Mouse (Mus musculus): Measurements from ENCODE around the gene Uhrf1bp1l. TPM values are rescaled to one million over a fixed set of nuclear protein-coding genes. Genes with fewer than 3 reads are reported as not detected.
A peak's percentile ranks its signal among the peaks of the same experiment; 100 is the strongest.

Uhrf1bp1l gene
- polyA plus RNA-seq, 1 experiment from 2014 or later, result 26.3 TPM

DNA sequence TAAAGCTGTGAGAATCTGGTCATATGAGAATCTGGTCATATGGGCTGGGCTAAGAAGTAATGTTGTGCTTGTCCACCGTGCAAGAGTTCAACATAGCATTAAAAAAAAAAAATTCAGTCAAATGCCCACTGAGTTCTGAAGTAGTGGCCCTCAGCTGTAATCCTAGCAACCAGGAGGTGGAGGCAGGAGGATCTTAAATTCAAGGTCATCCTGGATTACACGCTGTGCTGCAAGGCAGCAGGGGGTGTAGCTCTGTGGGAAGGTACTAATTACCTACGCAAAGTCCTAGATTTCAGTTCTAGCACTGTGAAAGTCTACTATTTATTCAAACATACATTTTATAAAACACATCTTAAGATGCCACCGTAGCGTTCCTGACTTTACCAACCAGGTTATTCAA lies 13.4 kb upstream of the Uhrf1bp1l start:
- H3K27ac ChIP-seq, result 0 out of 2 replicates have a peak overlapping the region, but pooled peaks have one; percentile 48
- H3K9me3 ChIP-seq, result no peaks in the 10 kb centered on the region
- peak overlapping the region; percentile 72 for H3K9ac ChIP-seq
- no peaks in the 10 kb centered on the region for H3K27me3 ChIP-seq
- peak overlapping the region; percentile 72 for H3K4me2 ChIP-seq (replicated peaks)
- no peak for ATAC-seq (ENCODE audit: low FRiP score, low read depth)
- whole genome bisulfite sequencing, result 13% methylated on average over 5 of the region's 5 CpGs
- H3K4me3 ChIP-seq, result peak overlapping the region; percentile 69
- H3K4me1 ChIP-seq, result peaks cover 15% of the 10 kb centered on the region
- H3K36me3 ChIP-seq, result peaks cover 6% of the 10 kb centered on the region

DNA sequence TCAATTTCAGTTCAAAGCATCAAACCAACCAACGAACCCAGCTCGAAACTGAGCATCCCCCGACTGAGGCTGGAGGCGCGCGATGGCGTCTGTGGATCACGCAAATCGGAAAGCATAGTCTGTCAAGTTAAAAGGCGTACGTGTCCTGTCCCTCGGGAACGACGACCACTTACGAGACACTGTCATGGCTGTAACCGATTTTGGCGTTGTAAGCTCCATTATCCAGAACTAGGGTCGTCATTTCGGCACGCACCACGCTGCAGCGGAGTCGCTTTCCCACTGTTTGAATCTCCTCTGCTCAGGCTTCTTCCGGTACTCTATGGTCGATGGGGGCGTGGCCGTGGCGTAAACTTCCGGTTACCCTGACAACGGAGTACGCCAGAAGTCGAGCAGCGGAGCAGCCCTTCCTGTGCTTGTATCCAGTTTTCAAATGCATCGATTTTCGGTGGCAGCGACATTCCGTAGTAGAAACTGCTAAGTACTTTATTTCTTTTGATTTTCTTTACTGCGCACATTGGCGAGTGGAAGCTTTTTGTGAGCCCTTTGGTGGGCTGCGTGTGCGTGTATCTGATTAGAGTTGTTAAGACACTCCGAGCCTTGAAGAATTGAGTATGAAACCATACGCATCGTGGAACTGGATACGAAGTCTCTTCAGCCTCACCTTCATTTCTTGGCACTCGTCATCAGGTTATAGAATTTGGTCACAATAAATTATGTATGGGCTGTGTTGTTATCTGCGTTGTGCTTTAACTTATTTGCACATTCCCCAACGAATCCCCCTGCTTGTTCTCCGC lies 12.6 kb upstream of the Uhrf1bp1l start, which contains the start of gene Actr6:
Actr6 (minus strand) TSS at position 295 of the 794 bp plus-strand sequence.
- peak; percentile 99 for ATAC-seq (ENCODE audit: low FRiP score, low read depth)

DNA sequence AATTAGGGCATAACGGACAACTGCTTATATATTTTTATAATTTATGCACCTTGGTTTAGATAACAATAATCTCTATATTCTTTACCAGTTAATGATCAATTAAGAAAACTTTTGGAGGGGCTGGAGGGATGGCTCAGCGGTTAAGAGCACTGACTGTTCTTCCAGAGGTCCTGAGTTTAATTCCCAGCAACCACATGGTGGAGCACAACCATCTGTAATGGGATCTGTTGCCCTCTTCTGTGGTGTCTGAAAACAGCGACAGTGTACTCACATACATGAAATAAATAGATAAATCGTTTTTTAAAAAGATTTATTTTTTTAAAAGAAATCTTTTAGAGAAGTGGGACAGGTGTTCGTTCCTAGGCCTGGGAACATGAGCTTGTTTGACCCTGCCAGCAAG lies 7.7 kb upstream of the Uhrf1bp1l start:
- no peak overlapping the region for H3K4me3 ChIP-seq
- H3K27ac ChIP-seq, result no peak overlapping the region
- WGBS, result 41% methylated on average over 5 of the region's 5 CpGs
- no peaks in the 10 kb centered on the region for H3K36me3 ChIP-seq
- peaks cover 4% of the 10 kb centered on the region; the same call in 1 of the 2 replicates for H3K4me1 ChIP-seq
- no peak for ATAC-seq (ENCODE audit: low FRiP score, low read depth)
- no peak overlapping the region for H3K9ac ChIP-seq
- no peak overlapping the region for H3K4me2 ChIP-seq (replicated peaks)
- H3K27me3 ChIP-seq, result no peaks in the 10 kb centered on the region
- no peaks in the 10 kb centered on the region for H3K9me3 ChIP-seq

More for the DNA sequence above, 12.6 kb upstream of the Uhrf1bp1l start, which contains the start of gene Actr6:
- Histone ChIP-seq H3K4me1 (peaks cover 15% of the 10 kb centered on the region), H3K27ac (peak within 1 kb of the TSS; percentile 48; the same call in 1 of the 2 replicates), H3K36me3 (peaks cover under 1% of the 10 kb centered on the region; the same call in 1 of the 2 replicates), H3K4me3 (peak within 1 kb of the TSS; percentile 69), H3K4me2 (replicated peaks) (peak within 1 kb of the TSS; percentile 72), H3K9me3 (no peaks in the 10 kb centered on the region), H3K27me3 (no peaks in the 10 kb centered on the region), H3K9ac (peak within 1 kb of the TSS; percentile 72)
- 1% methylated on average over 49 of the region's 49 CpGs for WGBS

- 84% methylated on average over 3 of the region's 3 CpGs for WGBS
- no peak overlapping the region for H3K27ac ChIP-seq
- no peak overlapping the region for H3K9ac ChIP-seq
- H3K4me2 ChIP-seq (replicated peaks), result no peak overlapping the region
- H3K4me1 ChIP-seq, result peaks cover under 1% of the 10 kb centered on the region; the same call in 1 of the 2 replicates
- no peaks in the 10 kb centered on the region for H3K36me3 ChIP-seq
- ATAC-seq (ENCODE audit: low FRiP score, low read depth), result no peak
- H3K9me3 ChIP-seq, result no peaks in the 10 kb centered on the region
- no peak overlapping the region for H3K4me3 ChIP-seq
- H3K27me3 ChIP-seq, result no peaks in the 10 kb centered on the region
Observed at GRCm38 (mm10) chr10:89737887-89738286, 6.9 kb upstream of the Uhrf1bp1l start.

DNA sequence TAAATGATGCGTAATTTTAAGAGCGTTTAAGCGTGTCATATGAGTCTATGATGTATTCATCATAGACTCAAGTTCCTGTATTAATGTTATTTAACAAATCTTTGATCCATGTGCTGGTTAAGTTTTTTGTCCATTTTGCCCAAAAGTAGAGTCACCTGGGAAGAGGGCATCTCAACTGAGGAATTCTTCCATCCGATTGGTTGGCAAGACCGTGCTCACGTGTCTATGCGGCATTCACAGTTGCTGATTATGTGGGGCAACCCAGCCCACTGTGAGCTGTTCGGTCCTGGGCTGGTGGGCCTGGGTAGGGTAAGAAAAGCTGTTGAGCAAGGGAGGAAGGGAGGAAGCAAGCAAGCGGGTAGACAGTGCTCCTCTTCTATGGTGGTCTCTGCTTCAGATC lies 6.4 kb upstream of the Uhrf1bp1l start:
- Histone ChIP-seq H3K27ac (no peak overlapping the region), H3K4me2 (replicated peaks) (no peak overlapping the region), H3K36me3 (no peaks in the 10 kb centered on the region), H3K9ac (no peak overlapping the region), H3K4me1 (no peaks in the 10 kb centered on the region), H3K9me3 (no peaks in the 10 kb centered on the region), H3K4me3 (no peak overlapping the region), H3K27me3 (no peaks in the 10 kb centered on the region)
- no peak for ATAC-seq (ENCODE audit: low FRiP score, low read depth)
- 89% methylated on average over 9 of the region's 9 CpGs for WGBS

- Histone ChIP-seq H3K4me3 (no peak overlapping the region), H3K4me2 (replicated peaks) (no peak overlapping the region), H3K4me1 (no peaks in the 10 kb centered on the region), H3K27me3 (no peaks in the 10 kb centered on the region), H3K9ac (no peak overlapping the region), H3K9me3 (no peaks in the 10 kb centered on the region), H3K36me3 (no peaks in the 10 kb centered on the region), H3K27ac (no peak overlapping the region)
- 69% methylated on average over 7 of the region's 7 CpGs for WGBS
- no peak for ATAC-seq (ENCODE audit: low FRiP score, low read depth)
Observed at GRCm38 (mm10) chr10:89739703-89740102, 5.1 kb upstream of the Uhrf1bp1l start.

- Histone ChIP-seq H3K4me3 (no peak overlapping the region), H3K27ac (no peak overlapping the region), H3K4me1 (no peaks in the 10 kb centered on the region), H3K4me2 (replicated peaks) (no peak overlapping the region), H3K27me3 (no peaks in the 10 kb centered on the region), H3K9me3 (no peaks in the 10 kb centered on the region), H3K9ac (no peak overlapping the region), H3K36me3 (no peaks in the 10 kb centered on the region)
- 81% methylated on average over 6 of the region's 6 CpGs for WGBS
- no peak for ATAC-seq (ENCODE audit: low FRiP score, low read depth)
Observed at GRCm38 (mm10) chr10:89740995-89741394, 3.8 kb upstream of the Uhrf1bp1l start.

DNA sequence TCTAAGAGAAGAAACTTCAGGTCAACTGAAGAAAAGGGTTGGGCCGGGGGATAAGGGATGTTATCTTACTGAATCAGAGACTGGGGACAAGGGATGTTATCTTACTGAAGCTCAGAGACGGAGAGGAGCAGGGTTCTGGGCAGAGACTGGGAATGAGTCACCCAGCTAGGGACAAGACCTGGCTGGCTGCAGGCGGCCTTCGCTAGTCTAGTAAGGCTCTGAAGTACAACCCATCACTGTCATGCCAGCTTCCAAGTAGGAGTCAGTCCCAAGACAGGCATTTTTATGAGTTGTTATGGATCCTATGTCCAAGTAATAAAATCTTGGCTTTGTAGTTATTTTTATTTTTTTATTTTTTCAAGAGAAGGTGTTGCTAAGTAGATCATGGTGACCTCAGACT lies 1.5 kb upstream of the Uhrf1bp1l start:
- Histone ChIP-seq H3K4me1 (peaks cover 13% of the 10 kb centered on the region), H3K36me3 (no peaks in the 10 kb centered on the region), H3K27ac (no peak overlapping the region), H3K27me3 (no peaks in the 10 kb centered on the region), H3K9me3 (no peaks in the 10 kb centered on the region), H3K9ac (no peak overlapping the region), H3K4me2 (replicated peaks) (no peak overlapping the region), H3K4me3 (no peak overlapping the region)
- no peak for ATAC-seq (ENCODE audit: low FRiP score, low read depth)
- 89% methylated on average over 4 of the region's 4 CpGs for WGBS

- Histone ChIP-seq H3K27me3 (no peaks in the 10 kb centered on the region), H3K4me2 (replicated peaks) (peak overlapping the region; percentile 61), H3K4me3 (peak overlapping the region; percentile 87), H3K4me1 (peaks cover 13% of the 10 kb centered on the region), H3K9me3 (no peaks in the 10 kb centered on the region), H3K27ac (no peak overlapping the region), H3K36me3 (no peaks in the 10 kb centered on the region), H3K9ac (no peak overlapping the region)
- no peak for ATAC-seq (ENCODE audit: low FRiP score, low read depth)
- 29% methylated on average over 3 of the region's 3 CpGs for WGBS
Observed at GRCm38 (mm10) chr10:89744341-89744740, 450 bp upstream of the Uhrf1bp1l start.

- peak overlapping the region; percentile 94 for H3K27ac ChIP-seq
- H3K9me3 ChIP-seq, result no peaks in the 10 kb centered on the region
- H3K4me1 ChIP-seq, result peaks cover 13% of the 10 kb centered on the region
- under 1% methylated on average over 14 of the region's 14 CpGs for WGBS
- H3K4me3 ChIP-seq, result peak overlapping the region; percentile 87
- peak overlapping the region; percentile 61 for H3K4me2 ChIP-seq (replicated peaks)
- no peaks in the 10 kb centered on the region for H3K36me3 ChIP-seq
- H3K9ac ChIP-seq, result peak overlapping the region; percentile 90
- no peaks in the 10 kb centered on the region for H3K27me3 ChIP-seq
- peak; percentile 5; the same call in 1 of the 2 replicates for ATAC-seq (ENCODE audit: low FRiP score, low read depth)
Observed at GRCm38 (mm10) chr10:89745666-89746020, 852 bp downstream of the Uhrf1bp1l start.

DNA sequence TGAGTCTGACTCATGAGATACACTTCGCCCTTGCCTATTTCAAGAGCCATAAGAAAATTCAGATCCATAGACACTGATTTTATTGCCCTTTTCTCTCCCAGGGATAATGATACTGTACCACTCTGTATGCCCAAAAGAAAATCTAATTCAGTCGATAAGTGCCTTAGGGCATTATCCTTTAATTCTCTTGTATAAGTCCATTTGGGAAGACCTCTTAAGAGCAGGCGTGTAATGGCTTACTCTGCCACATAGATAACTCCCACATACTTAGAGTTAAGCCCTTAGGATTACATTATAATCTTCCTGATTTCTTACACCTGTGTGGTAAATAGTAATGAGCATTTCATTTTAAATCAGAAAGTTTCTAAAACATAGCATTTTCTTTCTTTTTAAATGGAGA lies 1.8 kb downstream of the Uhrf1bp1l start:
- Histone ChIP-seq H3K27ac (no peak overlapping the region), H3K27me3 (no peaks in the 10 kb centered on the region), H3K9me3 (no peaks in the 10 kb centered on the region), H3K4me1 (peaks cover 13% of the 10 kb centered on the region), H3K9ac (no peak overlapping the region), H3K36me3 (no peaks in the 10 kb centered on the region), H3K4me3 (0 out of 2 replicates have a peak overlapping the region, but pooled peaks have one; percentile 16), H3K4me2 (replicated peaks) (peak overlapping the region; percentile 46)
- no peak for ATAC-seq (ENCODE audit: low FRiP score, low read depth)
- WGBS, result 84% methylated on average over 3 of the region's 3 CpGs

- H3K9ac ChIP-seq, result no peak overlapping the region
- no peak overlapping the region for H3K4me3 ChIP-seq
- no peaks in the 10 kb centered on the region for H3K36me3 ChIP-seq
- 90% methylated on average over 8 of the region's 8 CpGs for WGBS
- no peak for ATAC-seq (ENCODE audit: low FRiP score, low read depth)
- H3K27me3 ChIP-seq, result no peaks in the 10 kb centered on the region
- H3K4me2 ChIP-seq (replicated peaks), result no peak overlapping the region
- peaks cover 13% of the 10 kb centered on the region for H3K4me1 ChIP-seq
- no peaks in the 10 kb centered on the region for H3K9me3 ChIP-seq
- H3K27ac ChIP-seq, result no peak overlapping the region
Observed at GRCm38 (mm10) chr10:89747221-89747905, 2.6 kb downstream of the Uhrf1bp1l start.
